Mouse (Mus musculus) kidney, embryonic 16.5 days (tissue): ENCODE data around the gene Slc8b1. TPM values are rescaled to one million over a fixed set of nuclear protein-coding genes. Genes with fewer than 3 reads are reported as not detected.

Experiments
- ATAC-seq: fragments of 200-750 bp; cut with Nextera tagmentation; 2 replicates; pipeline ENCODE4 v1.8.0; 2017; ENCODE audit warnings: moderate TSS enrichment; ENCODE audit not compliant: low FRiP score, low TSS enrichment
- H3K27ac ChIP-seq: fragments of 300-500 bp; sonication (generic); 2 replicates; pipeline ENCODE4 v1.5.1; 2014; ENCODE audit warnings: low read length
- H3K27me3 ChIP-seq: fragments of 300-500 bp; sonication (generic); 2 replicates; pipeline ENCODE4 v1.6.1; 2014; ENCODE audit warnings: low read length, control low read depth, mixed read lengths; ENCODE audit not compliant: insufficient read depth
- H3K36me3 ChIP-seq: fragments of 300-500 bp; sonication (generic); 2 replicates; pipeline ENCODE4 v1.6.1; 2014; ENCODE audit warnings: low read length, control low read depth, mixed read lengths; ENCODE audit not compliant: insufficient read depth
- H3K4me1 ChIP-seq: fragments of 300-500 bp; sonication (generic); 2 replicates; pipeline ENCODE4 v1.6.1; 2014; ENCODE audit warnings: low read length, control low read depth, mixed read lengths; ENCODE audit not compliant: insufficient read depth
- H3K4me2 ChIP-seq: fragments of 300-500 bp; sonication (generic); replicated peaks from 2 replicates; pipeline ENCODE4 v1.6.1; 2014; ENCODE audit warnings: low read depth, low read length
- H3K4me3 ChIP-seq: fragments of 300-500 bp; sonication (generic); 2 replicates; pipeline ENCODE4 v1.5.1; 2014; ENCODE audit warnings: mild to moderate bottlenecking, low read length
- H3K9ac ChIP-seq: fragments of 300-500 bp; sonication (generic); replicated peaks from 2 replicates; pipeline ENCODE4 v1.6.1; 2014; ENCODE audit warnings: low read length
- H3K9me3 ChIP-seq: fragments of 300-500 bp; sonication (generic); 2 replicates; pipeline ENCODE4 v1.6.1; 2016; ENCODE audit warnings: low read length, control low read depth
- WGBS: fragments of 180-500 bp; shearing (Covaris S2); extraction: QIAGEN DNeasy Blood & Tissue Kit; methylation state at CpG from one replicate; pipeline ENCODE4 v1.1.7; 2014; 5-methylcytosine and 5-hydroxymethylcytosine counted together
- polyA plus RNA-seq: library from polyadenylated mRNA; unstranded; fragments of >200 nt; fragmentation: Nextera tagmentation; extraction: Ambion mirVana; gene quantifications from 2 replicates; pipeline ENCODE4 v1.2.1, GENCODE M21; 2015

The Slc8b1 gene
- polyA plus RNA-seq, 1 experiment from 2014 or later, result 10.1 TPM

- peak overlapping the region; percentile 92 for H3K27ac ChIP-seq
- H3K9ac ChIP-seq, result peak overlapping the region; percentile 33
- 11% methylated on average over 26 of the region's 26 CpGs for whole genome bisulfite sequencing
- H3K4me1 ChIP-seq, result peaks cover 52% of the 10 kb centered on the region
- ATAC-seq, result peak; percentile 75
- H3K36me3 ChIP-seq, result peaks cover 14% of the 10 kb centered on the region
- H3K27me3 ChIP-seq, result no peaks in the 10 kb centered on the region
- peak overlapping the region; percentile 21 for H3K4me3 ChIP-seq
- H3K9me3 ChIP-seq, result no peaks in the 10 kb centered on the region
- H3K4me2 ChIP-seq, result peak overlapping the region; percentile 42
Measured at GRCm38 (mm10) chr5:120579211-120579897, 68.4 kb downstream of the Slc8b1 start.

DNA sequence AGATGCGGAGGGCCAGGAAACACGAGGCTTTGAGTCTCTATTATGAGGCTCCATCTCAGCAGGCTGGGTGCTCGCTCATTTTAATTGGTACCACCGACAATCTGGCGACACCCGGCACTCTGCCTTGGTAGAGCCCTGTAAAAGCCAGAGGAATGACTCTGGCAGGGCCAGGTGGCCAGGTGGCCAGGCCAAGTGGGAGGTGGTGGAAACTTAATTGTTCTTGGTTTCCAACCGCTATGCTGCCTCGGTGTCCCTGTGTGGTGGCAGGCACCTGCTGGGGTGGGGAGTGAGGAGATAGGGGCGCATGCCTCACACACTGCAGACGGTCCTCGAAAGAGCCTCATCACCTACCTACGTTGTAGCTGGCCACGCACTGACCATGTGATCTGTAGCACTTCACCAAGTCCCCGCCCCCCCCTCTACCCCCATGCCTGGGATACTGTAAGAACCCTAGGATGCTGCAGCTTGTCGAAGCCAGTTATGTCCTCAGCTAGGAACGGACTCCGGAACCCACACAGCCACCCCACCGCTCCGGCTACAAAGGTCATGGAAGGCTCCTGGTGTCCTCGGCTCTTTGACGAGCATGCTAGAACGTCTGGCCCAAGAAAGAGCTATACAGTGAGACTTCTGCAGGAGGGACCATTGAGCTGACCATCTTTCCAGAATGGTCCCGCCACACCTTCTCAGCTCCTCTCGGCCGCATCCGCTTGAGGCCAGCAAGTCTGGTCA is 69.1 kb downstream of the Slc8b1 start:
- H3K27me3 ChIP-seq, result no peaks in the 10 kb centered on the region
- H3K4me2 ChIP-seq, result peak overlapping the region; percentile 42
- H3K27ac ChIP-seq, result peak overlapping the region; percentile 92
- peak overlapping the region; percentile 33 for H3K9ac ChIP-seq
- peaks cover 52% of the 10 kb centered on the region for H3K4me1 ChIP-seq
- peak overlapping the region; percentile 21 for H3K4me3 ChIP-seq
- no peaks in the 10 kb centered on the region for H3K9me3 ChIP-seq
- no peak for ATAC-seq
- WGBS, result 74% methylated on average over 26 of the region's 26 CpGs
- H3K36me3 ChIP-seq, result peaks cover 17% of the 10 kb centered on the region

DNA sequence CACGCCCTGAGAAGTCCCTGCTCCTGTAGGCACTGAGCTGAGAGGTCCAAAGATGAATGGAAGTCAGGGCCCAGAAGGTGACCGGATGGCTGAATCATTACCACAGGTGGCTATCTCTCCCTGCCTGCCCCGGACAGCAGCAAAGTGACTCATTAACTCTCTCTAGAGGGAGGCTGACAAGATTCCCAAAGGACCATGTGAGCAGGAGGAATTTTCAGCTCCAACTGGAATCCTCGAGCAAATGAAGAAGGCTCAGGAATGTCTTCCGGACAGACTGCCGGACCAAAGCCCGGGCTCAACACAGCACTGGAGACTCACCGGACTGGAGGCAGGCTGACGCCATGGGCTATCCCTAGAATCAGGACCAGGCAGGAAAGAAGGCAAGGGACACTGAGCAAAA is 71.0 kb downstream of the Slc8b1 start:
- no peaks in the 10 kb centered on the region for H3K9me3 ChIP-seq
- 69% methylated on average over 9 of the region's 9 CpGs for WGBS
- H3K27ac ChIP-seq, result peak overlapping the region; percentile 68
- no peaks in the 10 kb centered on the region for H3K27me3 ChIP-seq
- H3K9ac ChIP-seq, result no peak overlapping the region
- H3K4me2 ChIP-seq, result no peak overlapping the region
- ATAC-seq, result no peak
- H3K36me3 ChIP-seq, result peaks cover 18% of the 10 kb centered on the region
- peaks cover 56% of the 10 kb centered on the region for H3K4me1 ChIP-seq
- H3K4me3 ChIP-seq, result no peak overlapping the region

DNA sequence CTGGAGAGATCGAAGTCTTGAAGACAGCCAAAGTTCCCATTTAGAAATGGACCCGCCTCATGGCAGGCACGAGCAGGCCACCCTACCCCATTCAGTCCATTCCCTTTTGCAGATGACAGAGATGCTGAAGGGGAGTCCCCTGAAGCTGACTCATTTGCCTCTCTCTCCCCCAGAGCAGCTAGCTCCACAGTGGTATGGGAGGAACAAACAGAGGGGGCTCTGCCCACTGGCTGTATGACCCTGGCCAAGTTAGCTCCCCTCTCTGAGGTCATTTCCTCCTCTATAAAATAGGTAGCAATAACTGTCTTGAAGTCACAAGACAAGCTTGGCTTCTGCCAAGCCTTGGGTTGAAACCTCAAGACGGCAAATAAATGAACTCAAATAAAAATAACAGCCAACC is 72.5 kb downstream of the Slc8b1 start:
- Histone ChIP-seq H3K36me3 (peaks cover 18% of the 10 kb centered on the region), H3K9ac (no peak overlapping the region), H3K27me3 (no peaks in the 10 kb centered on the region), H3K9me3 (no peaks in the 10 kb centered on the region), H3K4me1 (peaks cover 54% of the 10 kb centered on the region), H3K27ac (no peak overlapping the region), H3K4me2 (no peak overlapping the region), H3K4me3 (no peak overlapping the region)
- ATAC-seq, result no peak
- WGBS, result 82% methylated on average over 4 of the region's 4 CpGs

Other genes starting within 250 kb of the Slc8b1 start
- not detected in 2 replicates for gene Lhx5, start 79.5 kb upstream of the Slc8b1 start, polyA plus RNA-seq
- gene Sdsl, start 38.4 kb upstream of the Slc8b1 start, polyA plus RNA-seq, result 13.3 and 15.3 TPM in 2 replicates
- not detected in 2 replicates for gene Sds, start 34.6 kb upstream of the Slc8b1 start, polyA plus RNA-seq
- 54.9 and 57.3 TPM in 2 replicates for gene Plbd2, start 7.5 kb upstream of the Slc8b1 start, polyA plus RNA-seq
- 30.6 and 34.1 TPM in 2 replicates for gene Tpcn1, start 77.5 kb downstream of the Slc8b1 start, polyA plus RNA-seq
- 1.5 TPM in 2 replicates for gene Iqcd, start 77.8 kb downstream of the Slc8b1 start, polyA plus RNA-seq
- 18.0 and 18.4 TPM in 2 replicates for gene Rita1, start 101.4 kb downstream of the Slc8b1 start, polyA plus RNA-seq
- 53.7 and 54.8 TPM in 2 replicates for gene Ddx54, start 101.6 kb downstream of the Slc8b1 start, polyA plus RNA-seq
- gene Cfap73, start 123.1 kb downstream of the Slc8b1 start, polyA plus RNA-seq, result not detected in 2 replicates
- 0.66 and 0.70 TPM in 2 replicates for gene Rasal1, start 137.6 kb downstream of the Slc8b1 start, polyA plus RNA-seq
- 5.4 and 7.9 TPM in 2 replicates for gene Dtx1, start 200.8 kb downstream of the Slc8b1 start, polyA plus RNA-seq
- gene Oas2, start 238.7 kb downstream of the Slc8b1 start, polyA plus RNA-seq, result 0.44 and 0.51 TPM in 2 replicates